Mouse (Mus musculus): ENCODE results near the gene Hoxc10. TPM values are rescaled to one million over a fixed set of nuclear protein-coding genes. Genes with fewer than 3 reads are reported as not detected.

Gene Hoxc10
- polyA plus RNA-seq, 1 experiment from 2014 or later = not detected

GRCm38 (mm10) chr15:102947276-102947675 lies 19.3 kb upstream of the Hoxc10 start:
- H3K4me3 ChIP-seq = no peak overlapping the region
- peaks cover 98% of the 10 kb centered on the region for H3K27me3 ChIP-seq (replicated peaks)
- H3K9ac ChIP-seq = no peak overlapping the region
- H3K4me1 ChIP-seq (replicated peaks) = no peaks in the 10 kb centered on the region
- H3K4me2 ChIP-seq = no peak overlapping the region
- H3K27ac ChIP-seq (ENCODE audit: poor library complexity, severe bottlenecking) = no peak overlapping the region
- H3K9me3 ChIP-seq (replicated peaks) = no peaks in the 10 kb centered on the region
- no peaks in the 10 kb centered on the region for H3K36me3 ChIP-seq
- under 1% methylated on average over 9 of the region's 9 CpGs for WGBS
- ATAC-seq (ENCODE audit: insufficient number of reproducible peaks, low FRiP score) = no peak

- H3K9me3 ChIP-seq (replicated peaks) = no peaks in the 10 kb centered on the region
- H3K4me1 ChIP-seq (replicated peaks) = no peaks in the 10 kb centered on the region
- H3K27me3 ChIP-seq (replicated peaks) = peaks cover 98% of the 10 kb centered on the region
- no peak overlapping the region for H3K9ac ChIP-seq
- 15% methylated on average over 2 of the region's 2 CpGs for WGBS
- no peak overlapping the region for H3K4me3 ChIP-seq
- H3K36me3 ChIP-seq = no peaks in the 10 kb centered on the region
- H3K27ac ChIP-seq (ENCODE audit: poor library complexity, severe bottlenecking) = no peak overlapping the region
- no peak overlapping the region for H3K4me2 ChIP-seq
- no peak for ATAC-seq (ENCODE audit: insufficient number of reproducible peaks, low FRiP score)
These were observed 17.8 kb upstream of the Hoxc10 start for GRCm38 (mm10) chr15:102948842-102949241.

GRCm38 (mm10) chr15:102949696-102950095 lies 16.9 kb upstream of the Hoxc10 start:
- Histone ChIP-seq H3K9me3 (replicated peaks) (no peaks in the 10 kb centered on the region), H3K4me2 (no peak overlapping the region), H3K9ac (no peak overlapping the region), H3K4me1 (replicated peaks) (no peaks in the 10 kb centered on the region), H3K36me3 (no peaks in the 10 kb centered on the region), H3K27ac (ENCODE audit: poor library complexity, severe bottlenecking) (no peak overlapping the region), H3K4me3 (no peak overlapping the region), H3K27me3 (replicated peaks) (peaks cover 100% of the 10 kb centered on the region)
- ATAC-seq (ENCODE audit: insufficient number of reproducible peaks, low FRiP score) = no peak
- WGBS = 4% methylated on average over 20 of the region's 20 CpGs

GRCm38 (mm10) chr15:102950877-102951276 lies 15.7 kb upstream of the Hoxc10 start:
- 14% methylated on average over 2 of the region's 2 CpGs for WGBS
- Histone ChIP-seq H3K4me2 (no peak overlapping the region), H3K36me3 (no peaks in the 10 kb centered on the region), H3K27ac (ENCODE audit: poor library complexity, severe bottlenecking) (no peak overlapping the region), H3K27me3 (replicated peaks) (peaks cover 100% of the 10 kb centered on the region), H3K4me3 (no peak overlapping the region), H3K9ac (no peak overlapping the region), H3K4me1 (replicated peaks) (peaks cover 6% of the 10 kb centered on the region), H3K9me3 (replicated peaks) (no peaks in the 10 kb centered on the region)
- ATAC-seq (ENCODE audit: insufficient number of reproducible peaks, low FRiP score) = no peak

GRCm38 (mm10) chr15:102953561-102953960 lies 13.0 kb upstream of the Hoxc10 start:
- 6% methylated on average over 6 of the region's 6 CpGs for WGBS
- ATAC-seq (ENCODE audit: insufficient number of reproducible peaks, low FRiP score) = no peak
- Histone ChIP-seq H3K9ac (no peak overlapping the region), H3K36me3 (no peaks in the 10 kb centered on the region), H3K9me3 (replicated peaks) (no peaks in the 10 kb centered on the region), H3K4me1 (replicated peaks) (peaks cover 11% of the 10 kb centered on the region), H3K27ac (ENCODE audit: poor library complexity, severe bottlenecking) (no peak overlapping the region), H3K4me2 (no peak overlapping the region), H3K4me3 (no peak overlapping the region), H3K27me3 (replicated peaks) (peaks cover 99% of the 10 kb centered on the region)

GRCm38 (mm10) chr15:102954192-102955006 lies 12.2 kb upstream of the Hoxc10 start, which contains the start of gene Hoxc11:
Gene Hoxc11, plus strand, starts transcription at chr15:102954427.
- no peak for ATAC-seq (ENCODE audit: insufficient number of reproducible peaks, low FRiP score)
- Histone ChIP-seq H3K9me3 (replicated peaks) (no peaks in the 10 kb centered on the region), H3K4me1 (replicated peaks) (peaks cover 11% of the 10 kb centered on the region), H3K36me3 (no peaks in the 10 kb centered on the region), H3K27me3 (replicated peaks) (peaks cover 97% of the 10 kb centered on the region), H3K4me2 (no peak within 1 kb of the TSS), H3K4me3 (no peak within 1 kb of the TSS), H3K27ac (ENCODE audit: poor library complexity, severe bottlenecking) (no peak within 1 kb of the TSS), H3K9ac (no peak within 1 kb of the TSS)
- WGBS = under 1% methylated on average over 57 of the region's 57 CpGs

- peaks cover 97% of the 10 kb centered on the region for H3K27me3 ChIP-seq (replicated peaks)
- H3K4me3 ChIP-seq = no peak overlapping the region
- no peak overlapping the region for H3K27ac ChIP-seq (ENCODE audit: poor library complexity, severe bottlenecking)
- H3K4me1 ChIP-seq (replicated peaks) = peaks cover 11% of the 10 kb centered on the region
- no peak overlapping the region for H3K9ac ChIP-seq
- ATAC-seq (ENCODE audit: insufficient number of reproducible peaks, low FRiP score) = no peak
- 1% methylated on average over 28 of the region's 28 CpGs for WGBS
- H3K4me2 ChIP-seq = no peak overlapping the region
- no peaks in the 10 kb centered on the region for H3K9me3 ChIP-seq (replicated peaks)
- no peaks in the 10 kb centered on the region for H3K36me3 ChIP-seq
These were observed 11.6 kb upstream of the Hoxc10 start for GRCm38 (mm10) chr15:102955007-102955382.

- Histone ChIP-seq H3K4me1 (replicated peaks) (peaks cover 11% of the 10 kb centered on the region), H3K4me2 (peak overlapping the region; percentile 13; the same call in 1 of the 2 replicates), H3K9me3 (replicated peaks) (no peaks in the 10 kb centered on the region), H3K27me3 (replicated peaks) (peaks cover 97% of the 10 kb centered on the region), H3K9ac (no peak overlapping the region), H3K36me3 (no peaks in the 10 kb centered on the region), H3K4me3 (no peak overlapping the region), H3K27ac (ENCODE audit: poor library complexity, severe bottlenecking) (no peak overlapping the region)
- no peak for ATAC-seq (ENCODE audit: insufficient number of reproducible peaks, low FRiP score)
- WGBS = 2% methylated on average over 40 of the region's 40 CpGs
These were observed 10.6 kb upstream of the Hoxc10 start for GRCm38 (mm10) chr15:102955833-102956640.

- Histone ChIP-seq H3K36me3 (no peaks in the 10 kb centered on the region), H3K27ac (ENCODE audit: poor library complexity, severe bottlenecking) (no peak overlapping the region), H3K27me3 (replicated peaks) (peaks cover 97% of the 10 kb centered on the region), H3K4me3 (no peak overlapping the region), H3K9me3 (replicated peaks) (no peaks in the 10 kb centered on the region), H3K4me1 (replicated peaks) (peaks cover 11% of the 10 kb centered on the region), H3K9ac (no peak overlapping the region), H3K4me2 (no peak overlapping the region)
- no peak for ATAC-seq (ENCODE audit: insufficient number of reproducible peaks, low FRiP score)
- under 1% methylated on average over 12 of the region's 12 CpGs for WGBS
These were observed 9.7 kb upstream of the Hoxc10 start for GRCm38 (mm10) chr15:102956906-102957305.

- no peaks in the 10 kb centered on the region for H3K36me3 ChIP-seq
- no peak overlapping the region for H3K4me3 ChIP-seq
- H3K4me1 ChIP-seq (replicated peaks) = peaks cover 14% of the 10 kb centered on the region
- H3K4me2 ChIP-seq = no peak overlapping the region
- 1% methylated on average over 13 of the region's 13 CpGs for WGBS
- no peak for ATAC-seq (ENCODE audit: insufficient number of reproducible peaks, low FRiP score)
- no peak overlapping the region for H3K27ac ChIP-seq (ENCODE audit: poor library complexity, severe bottlenecking)
- H3K27me3 ChIP-seq (replicated peaks) = peaks cover 95% of the 10 kb centered on the region
- no peaks in the 10 kb centered on the region for H3K9me3 ChIP-seq (replicated peaks)
- H3K9ac ChIP-seq = no peak overlapping the region
These were observed 6.9 kb upstream of the Hoxc10 start for GRCm38 (mm10) chr15:102959663-102960191.

- Histone ChIP-seq H3K9ac (no peak overlapping the region), H3K9me3 (replicated peaks) (no peaks in the 10 kb centered on the region), H3K4me3 (no peak overlapping the region), H3K4me2 (no peak overlapping the region), H3K27me3 (replicated peaks) (peaks cover 95% of the 10 kb centered on the region), H3K27ac (ENCODE audit: poor library complexity, severe bottlenecking) (no peak overlapping the region), H3K4me1 (replicated peaks) (peaks cover 8% of the 10 kb centered on the region; the same call in 1 of the 2 replicates), H3K36me3 (no peaks in the 10 kb centered on the region)
- ATAC-seq (ENCODE audit: insufficient number of reproducible peaks, low FRiP score) = no peak
- whole genome bisulfite sequencing = 2% methylated on average over 6 of the region's 6 CpGs
These were observed 4.9 kb upstream of the Hoxc10 start for GRCm38 (mm10) chr15:102961728-102962127.
